Mouse (Mus musculus) MEL (cell line): Measurements from ENCODE around the gene Tlk2.

Experiments used
- EP300 ChIP-seq, 2 experiments: IDR thresholded peaks; 2 replicates each; pipeline ENCODE4 v1.6.1; 2011; ENCODE audit warnings: improper control_type of control experiment in 2 of 2, low read length in 2 of 2, low read depth in 1 of 2, mild to moderate bottlenecking in 1 of 2
- GATA1 ChIP-seq: IDR thresholded peaks from 2 replicates; pipeline ENCODE4 v1.6.1; 2011; ENCODE audit warnings: low read depth, low read length, improper control_type of control experiment
- JUND ChIP-seq: IDR thresholded peaks from 2 replicates; pipeline ENCODE4 v1.6.1; 2011; ENCODE audit warnings: low read depth, mild to moderate bottlenecking, improper control_type of control experiment, low read length
- POLR2A ChIP-seq, 2 experiments: IDR thresholded peaks; 2 replicates each; pipeline ENCODE4 v1.6.1; 2011 to 2012; ENCODE audit warnings: low read length in 2 of 2, mild to moderate bottlenecking in 2 of 2, control low read depth in 1 of 2, improper control_type of control experiment in 1 of 2, low read depth in 1 of 2, moderate library complexity in 1 of 2; ENCODE audit not compliant: control insufficient read depth in 1 of 2, insufficient read depth in 1 of 2, poor library complexity in 1 of 2
- POLR2AphosphoS2 ChIP-seq: IDR thresholded peaks from 2 replicates; pipeline ENCODE4 v1.6.1; 2011; ENCODE audit warnings: low read length, improper control_type of control experiment
- TAL1 ChIP-seq: IDR thresholded peaks from 2 replicates; pipeline ENCODE4 v1.6.1; 2012; ENCODE audit warnings: mild to moderate bottlenecking, inconsistent platforms, low read length, moderate library complexity, mixed read lengths
- ZKSCAN1 ChIP-seq: IDR thresholded peaks from 2 replicates; pipeline ENCODE4 v1.6.1; 2012; ENCODE audit warnings: low read depth, mild to moderate bottlenecking, inconsistent platforms, low read length, improper control_type of control experiment, moderate library complexity

GRCm38 (mm10) chr11:105282460-105282859 lies 103.9 kb downstream of the Tlk2 start:
- no peak for TF ChIP-seq POLR2AphosphoS2
- no peak for TF ChIP-seq ZKSCAN1
- no peak for TF ChIP-seq EP300 (IDR thresholded peaks at IDR 0.05; ENCODE audit: low read depth in 1 of 2, low read length in 2 of 2)
- TF ChIP-seq TAL1, result no peak
- no peak for TF ChIP-seq POLR2A (IDR thresholded peaks at IDR 0.05; ENCODE audit: control insufficient read depth in 1 of 2, insufficient read depth in 1 of 2, low read depth in 1 of 2, low read length in 2 of 2, poor library complexity in 1 of 2)
- TF ChIP-seq GATA1, result no peak
- no peak for TF ChIP-seq JUND
